Mouse (Mus musculus) cortical plate, adult 2 months (tissue): ENCODE data around the gene A930004D18Rik. TPM values are rescaled to one million over a fixed set of nuclear protein-coding genes. Genes with fewer than 3 reads are reported as not detected.

ENCODE experiments used
- H3K27ac ChIP-seq: fragments of 200-500 bp; 2 replicates; pipeline ENCODE4 v1.5.1; 2012; ENCODE audit warnings: low read length, control low read depth, inconsistent platforms; ENCODE audit not compliant: insufficient read depth
- H3K4me1 ChIP-seq: fragments of 200-500 bp; 2 replicates; pipeline ENCODE4 v1.6.1; 2011; ENCODE audit warnings: low read length; ENCODE audit not compliant: control insufficient read depth, insufficient read depth
- H3K4me3 ChIP-seq: fragments of 200-500 bp; 2 replicates; pipeline ENCODE4 v1.5.1; 2011; ENCODE audit warnings: mild to moderate bottlenecking, low read length, control low read depth; ENCODE audit not compliant: insufficient read depth
- CTCF ChIP-seq: fragments of 200-500 bp; IDR thresholded peaks from 2 replicates; pipeline ENCODE4 v1.5.1; 2011; ENCODE audit warnings: mild to moderate bottlenecking, control low read depth, low read length; ENCODE audit not compliant: insufficient read depth; ENCODE audit errors: extremely low read depth
- POLR2A ChIP-seq: fragments of 200-500 bp; IDR thresholded peaks from 2 replicates; pipeline ENCODE4 v1.6.1; 2011; ENCODE audit warnings: mild to moderate bottlenecking, low read length, control low read depth; ENCODE audit not compliant: insufficient read depth; ENCODE audit errors: extremely low read depth
- polyA plus RNA-seq: library from polyadenylated mRNA; depleted of rRNA; stranded (reverse); fragments of >200 nt; gene quantifications from 2 replicates; pipeline ENCODE4 v1.2.3, GENCODE M21; 2012

A930004D18Rik gene
- polyA plus RNA-seq, 1 experiment, result 1.9 TPM

GRCm38 (mm10) chr2:18029656-18030055 lies 7.9 kb downstream of the A930004D18Rik start:
- Histone ChIP-seq H3K4me1 (no peaks in the 10 kb centered on the region; the same call in 1 of the 2 replicates), H3K4me3 (no peak overlapping the region), H3K27ac (no peak overlapping the region)
- TF ChIP-seq POLR2A, result no peak
- TF ChIP-seq CTCF, result no peak

GRCm38 (mm10) chr2:18028140-18029021 lies 9.2 kb downstream of the A930004D18Rik start:
- TF ChIP-seq CTCF (no peak), POLR2A (peak; percentile 44; the same call in 1 of the 2 replicates)
- H3K4me1 ChIP-seq, result no peaks in the 10 kb centered on the region; the same call in 1 of the 2 replicates
- H3K4me3 ChIP-seq, result peak overlapping the region; percentile 86
- H3K27ac ChIP-seq, result peak overlapping the region; percentile 95

GRCm38 (mm10) chr2:18027448-18028139 lies 9.9 kb downstream of the A930004D18Rik start:
- Histone ChIP-seq H3K27ac (peak overlapping the region; percentile 95), H3K4me3 (peak overlapping the region; percentile 86), H3K4me1 (no peaks in the 10 kb centered on the region; the same call in 1 of the 2 replicates)
- TF ChIP-seq CTCF (peak; percentile 69), POLR2A (peak; percentile 12; the same call in 1 of the 2 replicates)

- Histone ChIP-seq H3K4me3 (peak overlapping the region; percentile 86), H3K27ac (no peak overlapping the region), H3K4me1 (no peaks in the 10 kb centered on the region; the same call in 1 of the 2 replicates)
- no peak for TF ChIP-seq POLR2A
- no peak for TF ChIP-seq CTCF
Measured at GRCm38 (mm10) chr2:18026116-18026947, 11.2 kb downstream of the A930004D18Rik start.

- TF ChIP-seq CTCF (no peak), POLR2A (no peak)
- no peaks in the 10 kb centered on the region; the same call in 1 of the 2 replicates for H3K4me1 ChIP-seq
- no peak overlapping the region for H3K27ac ChIP-seq
- H3K4me3 ChIP-seq, result peak overlapping the region; percentile 86
Measured at GRCm38 (mm10) chr2:18025781-18026115, 11.8 kb downstream of the A930004D18Rik start.

GRCm38 (mm10) chr2:18025116-18025515 lies 12.4 kb downstream of the A930004D18Rik start:
- Histone ChIP-seq H3K4me1 (no peaks in the 10 kb centered on the region; the same call in 1 of the 2 replicates), H3K27ac (no peak overlapping the region), H3K4me3 (no peak overlapping the region; the same call in 1 of the 2 replicates)
- no peak for TF ChIP-seq POLR2A
- TF ChIP-seq CTCF, result no peak

- H3K4me3 ChIP-seq, result no peak overlapping the region
- H3K4me1 ChIP-seq, result no peaks in the 10 kb centered on the region; the same call in 1 of the 2 replicates
- TF ChIP-seq POLR2A, result no peak
- no peak for TF ChIP-seq CTCF
Measured at GRCm38 (mm10) chr2:18022886-18023285, 14.7 kb downstream of the A930004D18Rik start.

GRCm38 (mm10) chr2:18019122-18019521 lies 18.4 kb downstream of the A930004D18Rik start:
- no peaks in the 10 kb centered on the region for H3K4me1 ChIP-seq
- no peak overlapping the region for H3K4me3 ChIP-seq
- TF ChIP-seq POLR2A, result no peak
- TF ChIP-seq CTCF, result no peak
- H3K27ac ChIP-seq, result no peak overlapping the region

More at GRCm38 (mm10) chr2:18022886-18023285, 14.7 kb downstream of the A930004D18Rik start:
- no peak overlapping the region for H3K27ac ChIP-seq

GRCm38 (mm10) chr2:18017321-18017720 lies 20.2 kb downstream of the A930004D18Rik start:
- no peak for TF ChIP-seq POLR2A
- TF ChIP-seq CTCF, result no peak
- no peaks in the 10 kb centered on the region for H3K4me1 ChIP-seq
- H3K27ac ChIP-seq, result no peak overlapping the region

More at GRCm38 (mm10) chr2:18017321-18017720, 20.2 kb downstream of the A930004D18Rik start:
- H3K4me3 ChIP-seq, result no peak overlapping the region
